Mouse (Mus musculus) stomach, postnatal 0 days (tissue): ENCODE measurements around the gene Aifm3.

Experiments
- CTCF ChIP-seq: IDR thresholded peaks from 2 replicates; pipeline ENCODE4 v1.5.1; 2016; ENCODE audit warnings: antibody characterized with exemption, low read depth, mild to moderate bottlenecking, moderate library complexity
- EP300 ChIP-seq: optimal IDR thresholded peaks from 2 replicates; pipeline ENCODE3; 2016; ENCODE audit warnings: antibody characterized with exemption

DNA sequence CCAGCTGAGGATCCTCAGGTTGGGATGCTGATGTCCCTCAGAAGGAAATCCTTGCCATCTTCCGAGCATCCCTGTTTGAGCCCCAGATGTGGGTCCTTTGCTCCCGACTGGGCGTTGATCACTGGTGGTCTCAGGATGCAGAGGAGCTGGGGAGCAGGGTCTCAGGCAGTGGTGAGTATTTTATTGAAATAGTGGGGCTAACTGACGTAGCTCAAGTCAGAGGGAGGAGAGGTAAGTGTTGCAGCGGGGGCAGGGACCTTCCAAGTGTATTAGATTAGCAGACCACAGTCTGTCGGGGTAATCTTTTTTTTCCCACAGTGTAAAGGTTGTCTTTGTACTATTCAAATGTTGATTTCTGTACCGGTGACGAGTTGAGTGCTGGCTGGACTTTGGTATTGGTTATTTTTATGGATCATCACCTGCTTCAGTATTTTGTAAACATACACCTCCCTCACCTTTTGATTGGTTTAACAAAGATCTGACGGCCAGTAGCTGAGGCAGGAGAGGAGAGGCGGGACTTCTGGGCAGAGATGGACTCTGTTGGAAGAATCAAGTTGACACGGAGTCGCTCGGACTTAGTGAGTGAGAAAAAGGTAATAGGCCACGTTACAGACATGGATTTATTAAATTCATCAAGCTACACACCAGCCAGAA, 43.4 kb downstream of the Aifm3 start:
- no peak for TF ChIP-seq CTCF
- no peak for TF ChIP-seq EP300
